Mouse (Mus musculus) adipose tissue, adult 10 weeks (tissue): ENCODE data around the gene Gtf2a1. TPM values are rescaled to one million over a fixed set of nuclear protein-coding genes. Genes with fewer than 3 reads are reported as not detected.

Experiments
- polyA plus RNA-seq: library from polyadenylated mRNA; stranded (reverse); fragments of 350-450 nt; fragmentation: Illumina TruSeq; extraction: RNeasy Lipid Tissue Mini Kit (QIAGEN cat#74804); gene quantifications from one replicate; pipeline ENCODE4 v1.2.3, GENCODE M21; 2014; ENCODE audit warnings: low read depth, low replicate concordance

Gtf2a1 gene
- polyA plus RNA-seq = 15.8 TPM

GRCm38 (mm10) chr12:91589847-91590690 is at the start of gene Gtf2a1:
Gtf2a1 (minus strand) TSS chr12:91590487.

Other genes with a start within 250 kb of the Gtf2a1 start
- gene Cep128, start 206.1 kb downstream of the Gtf2a1 start, polyA plus RNA-seq = 9.1 TPM
- 34.5 TPM for gene Tshr, start 205.9 kb downstream of the Gtf2a1 start, polyA plus RNA-seq
- 8.0 TPM for gene Ston2, start 197.9 kb upstream of the Gtf2a1 start, polyA plus RNA-seq